Mouse (Mus musculus): Measurements from ENCODE around the gene Zmym1. TPM values are rescaled to one million over a fixed set of nuclear protein-coding genes. Genes with fewer than 3 reads are reported as not detected.
"Not testable (repeated sequence)": the region's sequence is repeated elsewhere in the genome, so short reads cannot be mapped to it uniquely, and the experiment has no call there.

Gene Zmym1
- total and polyA plus RNA-seq, 3 experiments = 13.2 to 17.6 TPM; not detected in 1

GRCm38 (mm10) chr4:127020411-127021150 is 40.4 kb downstream of the Zmym1 start (continued):
- TF ChIP-seq NRF1 (IDR thresholded peaks at IDR 0.05; ENCODE audit: insufficient read depth, low read depth, low read length, poor library complexity, severe bottlenecking) (no peak), MEF2A (IDR thresholded peaks at IDR 0.05; ENCODE audit: extremely low read depth, insufficient replicate concordance, low read depth, low read length, poor library complexity, severe bottlenecking) (no peak), NELFE (IDR thresholded peaks at IDR 0.05; ENCODE audit: low read depth, low read length) (no peak), ZC3H11A (IDR thresholded peaks at IDR 0.05; ENCODE audit: low read depth, low read length) (no peak), RCOR1 (IDR thresholded peaks at IDR 0.05; ENCODE audit: low read depth, low read length) (0 out of 2 replicates have a peak, but pooled peaks have one; percentile 38), E2F4 (IDR thresholded peaks at IDR 0.05; ENCODE audit: borderline replicate concordance, low read depth, low read length) (no peak), TCF12 (IDR thresholded peaks at IDR 0.05; ENCODE audit: low read depth, low read length) (no peak), POLR2AphosphoS2 (IDR thresholded peaks at IDR 0.05; ENCODE audit: low read length) (no peak)

GRCm38 (mm10) chr4:127016366-127016765 is 44.6 kb downstream of the Zmym1 start:
- Histone ChIP-seq H3K4me1 (ENCODE audit: control insufficient read depth in 1 of 2, insufficient read depth in 2 of 2, low read length in 2 of 2) (no peaks in the 10 kb centered on the region), H3K27me3 (ENCODE audit: control insufficient read depth in 1 of 2, insufficient read depth in 2 of 2, low read length in 2 of 2) (no peaks in the 10 kb centered on the region), H3K27ac (ENCODE audit: control insufficient read depth, low read depth, low read length) (no peak overlapping the region), H3K36me3 (ENCODE audit: control insufficient read depth in 1 of 2, insufficient read depth in 2 of 2, low read length in 2 of 2) (peaks cover 0 to 2% of the 10 kb centered on the region in 2 experiments; a peak in 2 of 4 replicates), H3K9me3 (replicated peaks; ENCODE audit: insufficient read depth, low read length) (no peaks in the 10 kb centered on the region), H3K4me3 (ENCODE audit: control insufficient read depth in 1 of 2, insufficient read depth in 1 of 2, low read depth in 2 of 2, low read length in 2 of 2) (no peak overlapping the region), H3K79me2 (ENCODE audit: control insufficient read depth, insufficient read depth, low read length, poor library complexity) (peaks cover 3% of the 10 kb centered on the region), H3K9ac (ENCODE audit: control insufficient read depth, low read depth, low read length, poor library complexity, severe bottlenecking) (no peak overlapping the region)
- no peak for TF ChIP-seq ELF1 (IDR thresholded peaks at IDR 0.05; ENCODE audit: low read depth, low read length)
- TF ChIP-seq MYC (IDR thresholded peaks at IDR 0.05; ENCODE audit: low read depth, low read length) = no peak
- TF ChIP-seq EP300 (IDR thresholded peaks at IDR 0.05; ENCODE audit: low read depth in 1 of 2, low read length in 2 of 2) = no peak
- no peak for TF ChIP-seq CHD2 (IDR thresholded peaks at IDR 0.05; ENCODE audit: low read length)
- no peak for TF ChIP-seq ZMIZ1 (IDR thresholded peaks at IDR 0.05; ENCODE audit: low read depth, low read length)
- no peak for DNase-seq (ENCODE audit: low read depth, low spot score)

- H3K9me3 ChIP-seq (replicated peaks; ENCODE audit: insufficient read depth, low read length); H3K27ac ChIP-seq (ENCODE audit: control insufficient read depth, low read depth, low read length); H3K4me3 ChIP-seq (ENCODE audit: control insufficient read depth in 1 of 2, insufficient read depth in 1 of 2, low read depth in 2 of 2, low read length in 2 of 2); H3K27me3 ChIP-seq (ENCODE audit: control insufficient read depth in 1 of 2, insufficient read depth in 2 of 2, low read length in 2 of 2); H3K79me2 ChIP-seq (ENCODE audit: control insufficient read depth, insufficient read depth, low read length, poor library complexity); H3K9ac ChIP-seq (ENCODE audit: control insufficient read depth, low read depth, low read length, poor library complexity, severe bottlenecking); H3K4me1 ChIP-seq (ENCODE audit: control insufficient read depth in 1 of 2, insufficient read depth in 2 of 2, low read length in 2 of 2); H3K36me3 ChIP-seq (ENCODE audit: control insufficient read depth in 1 of 2, insufficient read depth in 2 of 2, low read length in 2 of 2): not testable (repeated sequence)
- TF ChIP-seq ELF1 (IDR thresholded peaks at IDR 0.05; ENCODE audit: low read depth, low read length) = peak; percentile 43; the same call in 1 of the 2 replicates
- TF ChIP-seq RAD21 (IDR thresholded peaks at IDR 0.05; ENCODE audit: low read depth, low read length) = peak; percentile 42
- peak; percentile 71 to 87 (median 78) for TF ChIP-seq CTCF (IDR thresholded peaks at IDR 0.05 in 2 of 3, conservative IDR thresholded peaks at IDR 0.05 in 1 of 3; ENCODE audit: control insufficient read depth in 1 of 3, insufficient read depth in 1 of 3, low read depth in 2 of 3, low read length in 3 of 3, poor library complexity in 1 of 3, severe bottlenecking in 1 of 3)
- peak; percentile 65 for TF ChIP-seq SMC3 (IDR thresholded peaks at IDR 0.05; ENCODE audit: low read depth, low read length)
- TF ChIP-seq ZC3H11A (IDR thresholded peaks at IDR 0.05; ENCODE audit: low read depth, low read length) = 0 out of 2 replicates have a peak, but pooled peaks have one; percentile 2
- peak; percentile 83 for DNase-seq (ENCODE audit: low read depth, low spot score)
Observed at GRCm38 (mm10) chr4:127015294-127015993, 45.5 kb downstream of the Zmym1 start.

Measured in MEL (cell line).